Mouse (Mus musculus) olfactory bulb, adult 2 months (tissue): ENCODE measurements around the gene Aco1.

Source experiments
- CTCF ChIP-seq: fragments of 200-500 bp; IDR thresholded peaks from 2 replicates; pipeline ENCODE4 v1.5.1; 2012; ENCODE audit warnings: low read depth, mild to moderate bottlenecking, low read length, moderate library complexity; ENCODE audit not compliant: insufficient read depth
- POLR2A ChIP-seq: fragments of 200-500 bp; IDR thresholded peaks from 2 replicates; pipeline ENCODE4 v1.6.1; 2012; ENCODE audit warnings: mild to moderate bottlenecking, low read depth, low read length, moderate library complexity; ENCODE audit not compliant: insufficient read depth

DNA sequence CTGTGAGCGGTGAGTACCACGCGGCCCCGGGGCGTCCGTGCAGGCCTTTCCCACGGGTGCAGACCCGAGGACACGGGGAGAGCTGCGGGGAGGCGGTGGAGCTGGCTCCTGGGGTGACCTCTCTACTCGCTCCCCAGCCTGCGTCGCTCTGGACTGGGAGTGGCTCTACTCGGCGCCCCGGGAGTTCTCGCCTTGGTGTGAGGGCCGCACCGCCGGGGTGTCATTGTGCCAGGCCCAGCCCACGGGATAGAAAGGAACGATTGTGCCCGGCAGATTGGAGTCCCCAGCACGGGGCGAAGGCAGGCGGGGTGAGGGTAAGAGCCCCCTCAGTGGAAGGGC is 621 bp downstream of the Aco1 start:
- TF ChIP-seq POLR2A (no peak), CTCF (no peak)
